Mouse (Mus musculus): ENCODE data around the gene Slc1a2. TPM values are rescaled to one million over a fixed set of nuclear protein-coding genes. Genes with fewer than 3 reads are reported as not detected.

Gene Slc1a2
- total and polyA plus RNA-seq, 3 experiments, result 0.05 TPM; not detected in 2

DNA sequence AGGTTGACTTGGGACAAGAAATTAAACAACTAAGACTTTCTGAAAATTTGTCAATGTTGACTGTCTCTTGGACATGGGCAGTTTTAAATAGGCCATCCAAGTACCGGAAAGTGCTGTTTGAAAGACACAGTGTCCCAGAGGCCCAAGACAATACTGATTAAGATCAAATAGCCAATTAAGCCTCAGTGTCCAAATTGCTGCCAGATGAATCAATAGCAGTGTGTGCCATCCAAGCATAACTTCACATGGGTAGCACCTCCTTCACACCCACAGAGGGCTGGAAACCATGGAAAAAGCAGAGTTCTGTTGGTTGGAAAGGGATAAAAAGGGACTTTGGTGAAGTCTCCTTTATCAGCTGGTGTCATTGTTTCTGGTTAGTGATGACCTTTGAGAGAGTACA, 33.9 kb upstream of the Slc1a2 start:
- no peaks in the 10 kb centered on the region for H3K36me3 ChIP-seq (replicated peaks)
- TF ChIP-seq GATA1 (IDR thresholded peaks at IDR 0.05; ENCODE audit: borderline replicate concordance, low read length), result no peak
- TF ChIP-seq CTCF (IDR thresholded peaks at IDR 0.05; ENCODE audit: low read depth, low read length), result no peak
- TF ChIP-seq TAL1 (conservative IDR thresholded peaks at IDR 0.05; ENCODE audit: low read depth, low read length), result no peak
- TF ChIP-seq GATA2 (IDR thresholded peaks at IDR 0.05; ENCODE audit: borderline replicate concordance, low read depth, low read length), result no peak
- TF ChIP-seq POLR2AphosphoS5 (IDR thresholded peaks at IDR 0.05; ENCODE audit: insufficient replicate concordance, low read depth, low read length), result no peak
- ATAC-seq (ENCODE audit: extremely low read depth, insufficient number of reproducible peaks, low FRiP score, poor library complexity, severe bottlenecking) (no peak), DNase-seq (ENCODE audit: low spot score) (no peak)
- no peaks in the 10 kb centered on the region for H3K4me1 ChIP-seq (ENCODE audit: insufficient read depth, low read depth, low read length)
- no peaks in the 10 kb centered on the region for H3K27me3 ChIP-seq (ENCODE audit: insufficient read depth, low read length)
- H3K9me3 ChIP-seq (replicated peaks), result no peaks in the 10 kb centered on the region
- H3K4me3 ChIP-seq (ENCODE audit: low read depth, low read length), result no peak overlapping the region

GRCm38 (mm10) chr2:102632361-102632760, 26.1 kb upstream of the Slc1a2 start:
- no peak for DNase-seq (ENCODE audit: low spot score)
- TF ChIP-seq TAL1 (conservative IDR thresholded peaks at IDR 0.05; ENCODE audit: low read depth, low read length), result no peak
- TF ChIP-seq GATA1 (IDR thresholded peaks at IDR 0.05; ENCODE audit: borderline replicate concordance, low read length), result no peak
- no peak for TF ChIP-seq POLR2AphosphoS5 (IDR thresholded peaks at IDR 0.05; ENCODE audit: insufficient replicate concordance, low read depth, low read length)
- TF ChIP-seq CTCF (IDR thresholded peaks at IDR 0.05; ENCODE audit: low read depth, low read length), result no peak
- no peak for TF ChIP-seq GATA2 (IDR thresholded peaks at IDR 0.05; ENCODE audit: borderline replicate concordance, low read depth, low read length)
- no peaks in the 10 kb centered on the region for H3K27me3 ChIP-seq (ENCODE audit: insufficient read depth, low read length)
- ATAC-seq (ENCODE audit: extremely low read depth, insufficient number of reproducible peaks, low FRiP score, poor library complexity, severe bottlenecking), result no peak
- H3K36me3 ChIP-seq (replicated peaks), result no peaks in the 10 kb centered on the region
- no peaks in the 10 kb centered on the region for H3K9me3 ChIP-seq (replicated peaks)
- no peaks in the 10 kb centered on the region for H3K4me1 ChIP-seq (ENCODE audit: insufficient read depth, low read depth, low read length)
- no peak overlapping the region for H3K4me3 ChIP-seq (ENCODE audit: low read depth, low read length)

DNA sequence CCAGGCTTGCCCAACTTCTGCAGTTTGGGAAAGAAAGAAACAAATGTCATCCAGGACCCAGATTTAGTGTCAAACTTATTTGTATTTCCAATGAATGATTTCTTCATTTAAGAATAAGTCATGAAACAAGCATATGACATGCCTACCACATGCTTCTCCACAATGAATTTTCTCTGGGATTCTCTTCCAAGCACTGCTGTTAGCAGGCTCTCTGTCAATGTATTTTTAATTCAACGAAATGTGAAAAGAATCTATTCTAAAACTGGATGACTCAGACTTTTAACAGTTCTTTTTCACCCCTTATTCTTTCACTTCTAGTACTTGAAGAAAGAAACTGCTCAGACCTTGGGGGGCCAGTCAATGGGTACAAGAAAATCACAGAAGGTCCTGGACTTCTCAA, 24.4 kb upstream of the Slc1a2 start:
- no peaks in the 10 kb centered on the region for H3K9me3 ChIP-seq (replicated peaks)
- ATAC-seq (ENCODE audit: extremely low read depth, insufficient number of reproducible peaks, low FRiP score, poor library complexity, severe bottlenecking) (no peak), DNase-seq (ENCODE audit: low spot score) (no peak)
- H3K4me1 ChIP-seq (ENCODE audit: insufficient read depth, low read depth, low read length), result no peaks in the 10 kb centered on the region
- TF ChIP-seq TAL1 (conservative IDR thresholded peaks at IDR 0.05; ENCODE audit: low read depth, low read length) (no peak), GATA2 (IDR thresholded peaks at IDR 0.05; ENCODE audit: borderline replicate concordance, low read depth, low read length) (no peak), CTCF (IDR thresholded peaks at IDR 0.05; ENCODE audit: low read depth, low read length) (no peak), GATA1 (IDR thresholded peaks at IDR 0.05; ENCODE audit: borderline replicate concordance, low read length) (no peak), POLR2AphosphoS5 (IDR thresholded peaks at IDR 0.05; ENCODE audit: insufficient replicate concordance, low read depth, low read length) (no peak)
- no peaks in the 10 kb centered on the region for H3K36me3 ChIP-seq (replicated peaks)
- H3K4me3 ChIP-seq (ENCODE audit: low read depth, low read length), result no peak overlapping the region
- H3K27me3 ChIP-seq (ENCODE audit: insufficient read depth, low read length), result peaks cover 4% of the 10 kb centered on the region; the same call in 1 of the 2 replicates

DNA sequence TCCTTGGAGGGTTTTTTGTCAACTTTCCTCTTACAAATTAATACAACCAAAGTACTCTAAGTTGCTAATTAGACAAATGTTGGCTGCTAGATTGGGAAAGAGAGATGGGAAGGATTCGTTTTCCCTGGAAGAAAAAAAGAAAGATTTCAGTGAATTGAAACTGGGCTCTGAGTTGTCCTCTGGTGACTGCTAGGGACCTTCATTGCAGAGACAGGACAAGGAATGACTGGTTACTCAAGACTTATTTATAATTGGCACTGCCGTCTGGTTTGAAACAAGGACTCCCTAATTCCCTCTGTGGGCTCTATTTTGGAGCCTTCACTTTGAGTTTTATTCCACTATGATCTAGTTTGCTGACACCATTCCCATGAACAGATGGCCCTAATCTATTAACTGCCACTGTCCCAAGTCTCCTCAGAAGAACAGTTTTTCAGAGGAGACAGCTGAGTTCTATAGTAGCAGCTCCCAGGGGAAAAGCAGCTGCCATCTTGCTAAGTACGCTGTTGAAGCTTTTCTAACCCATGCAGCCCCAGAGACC, 22.9 kb upstream of the Slc1a2 start:
- Histone ChIP-seq H3K27me3 (ENCODE audit: insufficient read depth, low read length) (peaks cover 8% of the 10 kb centered on the region), H3K4me3 (ENCODE audit: low read depth, low read length) (no peak overlapping the region), H3K4me1 (ENCODE audit: insufficient read depth, low read depth, low read length) (no peaks in the 10 kb centered on the region), H3K9me3 (replicated peaks) (no peaks in the 10 kb centered on the region), H3K36me3 (replicated peaks) (no peaks in the 10 kb centered on the region)
- TF ChIP-seq TAL1 (conservative IDR thresholded peaks at IDR 0.05; ENCODE audit: low read depth, low read length), result no peak
- no peak for TF ChIP-seq POLR2AphosphoS5 (IDR thresholded peaks at IDR 0.05; ENCODE audit: insufficient replicate concordance, low read depth, low read length)
- no peak for TF ChIP-seq CTCF (IDR thresholded peaks at IDR 0.05; ENCODE audit: low read depth, low read length)
- no peak for TF ChIP-seq GATA2 (IDR thresholded peaks at IDR 0.05; ENCODE audit: borderline replicate concordance, low read depth, low read length)
- no peak for TF ChIP-seq GATA1 (IDR thresholded peaks at IDR 0.05; ENCODE audit: borderline replicate concordance, low read length)
- ATAC-seq (ENCODE audit: extremely low read depth, insufficient number of reproducible peaks, low FRiP score, poor library complexity, severe bottlenecking), result no peak
- no peak for DNase-seq (ENCODE audit: low spot score)

- Histone ChIP-seq H3K4me1 (ENCODE audit: insufficient read depth, low read depth, low read length) (no peaks in the 10 kb centered on the region), H3K36me3 (replicated peaks) (no peaks in the 10 kb centered on the region), H3K27me3 (ENCODE audit: insufficient read depth, low read length) (peaks cover 10% of the 10 kb centered on the region), H3K4me3 (ENCODE audit: low read depth, low read length) (no peak overlapping the region), H3K9me3 (replicated peaks) (no peaks in the 10 kb centered on the region)
- TF ChIP-seq CTCF (IDR thresholded peaks at IDR 0.05; ENCODE audit: low read depth, low read length) (no peak), GATA2 (IDR thresholded peaks at IDR 0.05; ENCODE audit: borderline replicate concordance, low read depth, low read length) (no peak), POLR2AphosphoS5 (IDR thresholded peaks at IDR 0.05; ENCODE audit: insufficient replicate concordance, low read depth, low read length) (no peak), GATA1 (IDR thresholded peaks at IDR 0.05; ENCODE audit: borderline replicate concordance, low read length) (no peak), TAL1 (conservative IDR thresholded peaks at IDR 0.05; ENCODE audit: low read depth, low read length) (no peak)
- no peak for DNase-seq (ENCODE audit: low spot score)
- ATAC-seq (ENCODE audit: extremely low read depth, insufficient number of reproducible peaks, low FRiP score, poor library complexity, severe bottlenecking), result no peak
Measured at GRCm38 (mm10) chr2:102636116-102636600, 22.3 kb upstream of the Slc1a2 start.

DNA sequence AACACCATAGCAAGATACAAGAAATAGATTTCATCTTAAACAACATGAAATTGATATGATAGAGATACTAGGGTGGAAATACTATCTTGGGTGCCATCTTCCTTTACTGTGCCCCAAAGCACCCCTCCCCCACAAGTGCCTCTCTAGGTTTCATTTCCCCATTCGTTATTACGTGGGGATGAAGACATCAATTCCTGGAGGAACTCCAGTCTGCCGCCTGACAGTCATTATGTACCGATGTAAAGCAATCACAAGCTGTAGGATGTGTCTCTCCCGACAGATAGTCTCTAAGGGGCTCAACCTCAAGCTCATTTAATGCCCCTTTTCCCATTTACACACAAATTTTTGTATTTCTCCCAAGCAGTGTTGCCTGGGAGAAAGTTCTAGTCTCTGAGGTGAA, 20.3 kb upstream of the Slc1a2 start:
- no peaks in the 10 kb centered on the region for H3K4me1 ChIP-seq (ENCODE audit: insufficient read depth, low read depth, low read length)
- DNase-seq (ENCODE audit: low spot score), result no peak
- H3K27me3 ChIP-seq (ENCODE audit: insufficient read depth, low read length), result peaks cover 12% of the 10 kb centered on the region
- H3K36me3 ChIP-seq (replicated peaks), result no peaks in the 10 kb centered on the region
- H3K4me3 ChIP-seq (ENCODE audit: low read depth, low read length), result no peak overlapping the region
- TF ChIP-seq TAL1 (conservative IDR thresholded peaks at IDR 0.05; ENCODE audit: low read depth, low read length) (no peak), CTCF (IDR thresholded peaks at IDR 0.05; ENCODE audit: low read depth, low read length) (no peak), POLR2AphosphoS5 (IDR thresholded peaks at IDR 0.05; ENCODE audit: insufficient replicate concordance, low read depth, low read length) (no peak), GATA1 (IDR thresholded peaks at IDR 0.05; ENCODE audit: borderline replicate concordance, low read length) (no peak)
- no peaks in the 10 kb centered on the region for H3K9me3 ChIP-seq (replicated peaks)
- no peak for ATAC-seq (ENCODE audit: extremely low read depth, insufficient number of reproducible peaks, low FRiP score, poor library complexity, severe bottlenecking)
